Mouse (Mus musculus): ENCODE results near the gene Chd2.

DNA sequence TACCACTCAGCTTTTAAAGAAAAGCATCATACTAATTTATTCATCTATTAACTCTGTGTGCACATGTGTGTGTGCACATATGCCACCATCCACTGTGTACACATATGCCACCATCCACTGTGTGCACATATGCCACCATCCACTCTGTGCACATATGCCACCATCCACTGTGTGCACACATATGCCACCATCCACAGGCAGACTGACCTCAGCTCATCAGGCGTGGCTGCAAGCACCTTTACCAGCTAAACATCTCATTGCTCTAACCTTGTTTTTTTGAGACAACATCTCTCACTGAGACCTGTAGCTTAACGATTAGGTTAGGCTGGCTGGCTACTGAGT lies 107.3 kb downstream of the Chd2 start:
- TF ChIP-seq CHD2 (IDR thresholded peaks at IDR 0.05; ENCODE audit: low read depth, low read length): no peak
- no peak for TF ChIP-seq ZC3H11A (IDR thresholded peaks at IDR 0.05; ENCODE audit: borderline replicate concordance, low read depth, low read length)
- no peak for TF ChIP-seq ZNF384 (IDR thresholded peaks at IDR 0.05; ENCODE audit: low read depth, low read length)
- TF ChIP-seq HCFC1 (IDR thresholded peaks at IDR 0.05; ENCODE audit: borderline replicate concordance, insufficient read depth, low read length): no peak
- no peak for TF ChIP-seq MAFK (IDR thresholded peaks at IDR 0.05; ENCODE audit: insufficient read depth, low read depth, low read length)
